Comparison of ENCODE assay signal across 7 mouse cellular contexts in the genomic region with DNA sequence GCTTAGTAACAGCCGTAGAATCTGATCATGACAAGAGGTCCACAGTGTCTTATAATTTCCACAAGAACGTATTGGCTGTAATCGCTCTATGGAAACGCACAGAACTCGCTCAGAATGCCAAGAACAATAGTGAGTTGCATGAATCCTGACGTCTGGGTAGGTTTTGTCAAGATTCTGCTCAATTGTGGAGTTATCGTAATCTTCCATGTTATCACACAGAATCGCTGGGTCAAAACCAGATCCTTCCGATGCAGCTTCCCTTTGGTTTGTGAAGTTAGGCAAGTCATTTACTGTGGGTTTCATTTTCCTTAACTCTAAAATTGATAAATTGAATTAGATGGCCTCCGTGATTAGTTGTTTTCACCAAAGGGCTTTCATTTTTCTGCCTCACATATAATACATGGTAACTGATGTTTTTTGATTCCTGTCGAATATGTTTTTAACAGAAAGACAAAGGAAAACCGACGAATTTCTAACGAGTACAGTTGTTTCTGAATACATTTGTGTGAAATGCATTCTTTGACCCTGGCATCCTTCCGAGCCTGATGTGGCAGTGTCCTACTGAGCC. TPM values are rescaled to one million over a fixed set of nuclear protein-coding genes. Genes with fewer than 3 reads are reported as not detected.
DNase-seq lines count a peak whose midpoint lies in the region; ATAC-seq and TF ChIP-seq lines count a peak whose summit lies in the region.

No protein-coding gene starts in this region.

- H3K27ac ChIP-seq in neural tube, embryonic 11.5 days (ENCODE audit: low read depth, low read length): no peak overlapping the region
- no peak overlapping the region for H3K27ac ChIP-seq in cortical plate, adult 2 months (ENCODE audit: insufficient read depth, low read length)
- H3K27ac ChIP-seq in hindbrain, embryonic 10.5 days: peak overlapping the region; percentile 96
- 0 out of 2 replicates have a peak overlapping the region, but pooled peaks have one; percentile 20 for H3K27ac ChIP-seq in lung, embryonic 16.5 days (ENCODE audit: low read length)

- no peak for ATAC-seq in neural tube, embryonic 11.5 days (ENCODE audit: insufficient read depth, low FRiP score, low TSS enrichment)
- ATAC-seq in lung, embryonic 16.5 days (ENCODE audit: low read depth): no peak

- no peak for DNase-seq in neural tube, embryonic 11.5 days (ENCODE audit: low spot score)
- no peak for DNase-seq in neural tube, embryonic 10.5 days (ENCODE audit: extremely low spot score, low spot score)
- DNase-seq in hindbrain, embryonic 10.5 days (ENCODE audit: low spot score): peak; percentile 6
- peak; percentile 8 for DNase-seq in thymus, postnatal 4 days
- DNase-seq in frontal cortex, postnatal 36 days (ENCODE audit: low spot score in 2 of 2): no peak

- TF ChIP-seq POLR2A in cortical plate, adult 2 months (IDR thresholded peaks at IDR 0.05; ENCODE audit: extremely low read depth, insufficient read depth, low read length): no peak

- peak overlapping the region; percentile 40 for H3K9ac ChIP-seq in neural tube, embryonic 11.5 days (ENCODE audit: low read length)
- H3K9ac ChIP-seq in lung, embryonic 16.5 days (ENCODE audit: low read length): peak overlapping the region; percentile 71

- H3K4me3 ChIP-seq in neural tube, embryonic 11.5 days (ENCODE audit: low read depth, low read length): peak overlapping the region; percentile 89
- peak overlapping the region; percentile 47 for H3K4me3 ChIP-seq in cortical plate, adult 2 months (ENCODE audit: insufficient read depth, low read length)
- H3K4me3 ChIP-seq in hindbrain, embryonic 10.5 days: peak overlapping the region; percentile 96
- peak overlapping the region; percentile 71 for H3K4me3 ChIP-seq in lung, embryonic 16.5 days (ENCODE audit: low read length)

- H3K9me3 ChIP-seq in neural tube, embryonic 11.5 days (ENCODE audit: control insufficient read depth, low read length): no peaks in the 10 kb centered on the region
- no peaks in the 10 kb centered on the region for H3K9me3 ChIP-seq in hindbrain, embryonic 10.5 days
- peaks cover 4% of the 10 kb centered on the region; the same call in 1 of the 2 replicates for H3K9me3 ChIP-seq in lung, embryonic 16.5 days (ENCODE audit: control insufficient read depth, low read length)

- WGBS in neural tube, embryonic 11.5 days: 57% methylated on average over 15 of the region's 15 CpGs
- 55% methylated on average over 15 of the region's 15 CpGs for WGBS in hindbrain, embryonic 10.5 days
- WGBS in lung, embryonic 16.5 days: 45% methylated on average over 15 of the region's 15 CpGs

- no peak for TF ChIP-seq CTCF in cortical plate, adult 2 months (IDR thresholded peaks at IDR 0.05; ENCODE audit: extremely low read depth, insufficient read depth, low read length)

- H3K4me2 ChIP-seq in neural tube, embryonic 11.5 days (ENCODE audit: low read depth): peak overlapping the region; percentile 39
- peak overlapping the region; percentile 61 for H3K4me2 ChIP-seq in lung, embryonic 16.5 days (ENCODE audit: low read depth, low read length)

- no peaks in the 10 kb centered on the region for H3K27me3 ChIP-seq in neural tube, embryonic 11.5 days (ENCODE audit: control insufficient read depth, insufficient read depth, low read length)
- no peaks in the 10 kb centered on the region for H3K27me3 ChIP-seq in hindbrain, embryonic 10.5 days (ENCODE audit: insufficient read depth, poor library complexity, severe bottlenecking)
- H3K27me3 ChIP-seq in lung, embryonic 16.5 days (ENCODE audit: control insufficient read depth, insufficient read depth, low read depth, low read length): no peaks in the 10 kb centered on the region

- no peaks in the 10 kb centered on the region for H3K4me1 ChIP-seq in neural tube, embryonic 11.5 days (ENCODE audit: control insufficient read depth, insufficient read depth, low read length)
- no peaks in the 10 kb centered on the region for H3K4me1 ChIP-seq in cortical plate, adult 2 months (ENCODE audit: control insufficient read depth, insufficient read depth, low read length)
- H3K4me1 ChIP-seq in hindbrain, embryonic 10.5 days (replicated peaks): peaks cover 4% of the 10 kb centered on the region; the same call in 1 of the 2 replicates
- no peaks in the 10 kb centered on the region for H3K4me1 ChIP-seq in lung, embryonic 16.5 days (replicated peaks; ENCODE audit: control insufficient read depth, insufficient read depth, low read length)

- H3K36me3 ChIP-seq in neural tube, embryonic 11.5 days (ENCODE audit: control insufficient read depth, insufficient read depth, low read length): no peaks in the 10 kb centered on the region
- 0 out of 2 replicates have a peak, but pooled peaks cover 8% of the 10 kb centered on the region for H3K36me3 ChIP-seq in hindbrain, embryonic 10.5 days
- no peaks in the 10 kb centered on the region for H3K36me3 ChIP-seq in lung, embryonic 16.5 days (ENCODE audit: control insufficient read depth, insufficient read depth, low read length)

RNA-seq across cellular contexts. Expression of a gene that starts 0.5 kb away (rescaled TPM):
- 32.0 and 34.0 TPM in 2 replicates for polyA plus RNA-seq in neural tube, embryonic 11.5 days (2014; fragmentation: Nextera tagmentation; extraction: Ambion mirVana)
- 18.1 and 18.4 TPM in 2 replicates for polyA plus RNA-seq in cortical plate, adult 2 months (2012; rRNA removed)
- polyA plus RNA-seq in hindbrain, embryonic 10.5 days (2016; fragmentation: Nextera tagmentation; extraction: Ambion mirVana): 27.5 and 27.7 TPM in 2 replicates
- 19.4 and 22.9 TPM in 2 replicates for polyA plus RNA-seq in lung, embryonic 16.5 days (2015; fragmentation: Nextera tagmentation; extraction: Ambion mirVana)

RNA-seq across cellular contexts. Expression of a gene that starts 32.1 kb away (rescaled TPM):
- polyA plus RNA-seq in neural tube, embryonic 11.5 days (2014; fragmentation: Nextera tagmentation; extraction: Ambion mirVana): 6.1 and 7.4 TPM in 2 replicates
- polyA plus RNA-seq in cortical plate, adult 2 months (2012; rRNA removed): 7.2 and 7.6 TPM in 2 replicates
- polyA plus RNA-seq in hindbrain, embryonic 10.5 days (2016; fragmentation: Nextera tagmentation; extraction: Ambion mirVana): 9.0 and 10.4 TPM in 2 replicates
- 5.8 and 6.0 TPM in 2 replicates for polyA plus RNA-seq in lung, embryonic 16.5 days (2015; fragmentation: Nextera tagmentation; extraction: Ambion mirVana)

Comparison
In these comparisons a context has a peak if more than half of its experiments do, and no peak if none do; other contexts are left out.
1. DNase-seq: peak in hindbrain, embryonic 10.5 days (single experiment) and thymus, postnatal 4 days (single experiment); none in neural tube, embryonic 11.5 days (single experiment), neural tube, embryonic 10.5 days (single experiment) and frontal cortex, postnatal 36 days (0 of 2).
2. H3K27ac ChIP-seq: peak in hindbrain, embryonic 10.5 days (single experiment) and lung, embryonic 16.5 days (single experiment); none in neural tube, embryonic 11.5 days (single experiment) and cortical plate, adult 2 months (single experiment).
3. Peak in every context shown above with its lines, with median percentiles within 50 percentile points of each other: H3K4me3 ChIP-seq.